Mouse (Mus musculus) skeletal muscle tissue, adult 2 months (tissue): ENCODE measurements around the gene Dbndd2.

ENCODE experiments used
- DNase-seq: peaks from one replicate; pipeline ENCODE4 v3.0.0-alpha.2; 2012; ENCODE audit warnings: low read depth, low spot score

Gene Dbndd2

GRCm38 (mm10) chr2:164453887-164454500 lies 31.9 kb upstream of the Dbndd2 start:
- no peak for DNase-seq

GRCm38 (mm10) chr2:164454846-164455245 lies 31.1 kb upstream of the Dbndd2 start:
- DNase-seq: peak; percentile 87

- DNase-seq: peak; percentile 79
Observed at GRCm38 (mm10) chr2:164455421-164456190, 30.3 kb upstream of the Dbndd2 start.

- DNase-seq: no peak
Observed at GRCm38 (mm10) chr2:164456413-164456812, 29.5 kb upstream of the Dbndd2 start.

GRCm38 (mm10) chr2:164456864-164457300 lies 29.0 kb upstream of the Dbndd2 start, which contains the start of gene Sys1:
TSS of gene Sys1 (plus strand) at chr2:164456964.
- no peak for DNase-seq

GRCm38 (mm10) chr2:164457942-164458341 lies 28.0 kb upstream of the Dbndd2 start:
- no peak for DNase-seq

- DNase-seq: no peak
Observed at GRCm38 (mm10) chr2:164458535-164458934, 27.4 kb upstream of the Dbndd2 start.

GRCm38 (mm10) chr2:164460745-164461551 lies 25.0 kb upstream of the Dbndd2 start, which contains the start of gene Gm20458:
TSS of gene Gm20458 (plus strand) at chr2:164460967.
- peak; percentile 98 for DNase-seq

GRCm38 (mm10) chr2:164465161-164465560 lies 20.7 kb upstream of the Dbndd2 start:
- no peak for DNase-seq

- no peak for DNase-seq
Observed at GRCm38 (mm10) chr2:164466787-164467186, 19.1 kb upstream of the Dbndd2 start.

GRCm38 (mm10) chr2:164470254-164470653 lies 15.7 kb upstream of the Dbndd2 start:
- no peak for DNase-seq

- no peak for DNase-seq
Observed at GRCm38 (mm10) chr2:164473624-164474023, 12.3 kb upstream of the Dbndd2 start, which contains the start of gene Trp53tg5. TSS of gene Trp53tg5 (minus strand) at chr2:164473724.

GRCm38 (mm10) chr2:164486258-164487114 lies 580 bp downstream of the Dbndd2 start:
- peak; percentile 54 for DNase-seq

GRCm38 (mm10) chr2:164487115-164487527 lies 1.2 kb downstream of the Dbndd2 start:
- DNase-seq: no peak

- DNase-seq: no peak
Observed at GRCm38 (mm10) chr2:164487812-164488211, 1.9 kb downstream of the Dbndd2 start.

GRCm38 (mm10) chr2:164494126-164494525 lies 8.2 kb downstream of the Dbndd2 start:
- no peak for DNase-seq

GRCm38 (mm10) chr2:164496331-164496730 lies 10.4 kb downstream of the Dbndd2 start:
- DNase-seq: no peak

GRCm38 (mm10) chr2:164496847-164497690 lies 11.2 kb downstream of the Dbndd2 start, which contains the start of gene Pigt:
TSS of gene Pigt (plus strand) at chr2:164497520.
- peak; percentile 80 for DNase-seq

- no peak for DNase-seq
Observed at GRCm38 (mm10) chr2:164497691-164498268, 11.9 kb downstream of the Dbndd2 start.

GRCm38 (mm10) chr2:164499317-164499716 lies 13.4 kb downstream of the Dbndd2 start:
- no peak for DNase-seq
